Mouse (Mus musculus) kidney, adult 2 months (tissue): ENCODE data around the gene Tex46.

ENCODE experiments used
- CTCF ChIP-seq: fragments of 200-500 bp; conservative IDR thresholded peaks from 2 replicates; pipeline ENCODE4 v1.5.1; 2011; ENCODE audit warnings: low read depth, mild to moderate bottlenecking, control low read depth, low read length, moderate library complexity, mixed read lengths; ENCODE audit not compliant: insufficient read depth, insufficient read length
- POLR2A ChIP-seq: fragments of 200-500 bp; IDR thresholded peaks from one replicate; pipeline ENCODE4 v1.6.1; 2011; ENCODE audit warnings: low read depth, low read length, control low read depth

- TF ChIP-seq POLR2A (no peak), CTCF (no peak)
Observed at GRCm38 (mm10) chr4:136581885-136582284, 28.4 kb upstream of the Tex46 start.
